Mouse (Mus musculus): ENCODE results near the gene Thy1.

DNA sequence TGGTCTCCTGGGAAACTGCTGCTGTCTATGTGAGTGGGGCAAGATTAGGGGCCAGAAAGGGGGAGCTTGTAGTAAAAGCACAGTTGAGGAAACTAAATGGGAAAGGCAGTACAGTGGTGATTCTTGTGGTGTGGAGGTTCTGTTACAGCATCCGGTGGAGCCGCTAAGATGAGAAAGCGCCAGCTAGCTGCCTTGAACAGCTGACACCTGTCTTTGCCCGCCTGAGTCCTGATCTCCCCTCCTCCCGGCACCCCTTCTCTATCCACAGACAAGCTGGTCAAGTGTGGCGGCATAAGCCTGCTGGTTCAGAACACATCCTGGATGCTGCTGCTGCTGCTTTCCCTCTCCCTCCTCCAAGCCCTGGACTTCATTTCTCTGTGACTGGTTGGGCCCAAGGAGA, 3.9 kb downstream of the Thy1 start:
- TF ChIP-seq CTCF (IDR thresholded peaks at IDR 0.05; ENCODE audit: insufficient read depth, low read depth, low read length) (no peak), POLR2A (IDR thresholded peaks at IDR 0.05; ENCODE audit: insufficient read depth, low read depth, low read length) (no peak)

Measured in olfactory bulb, adult 2 months (tissue).